15 mouse cellular contexts compared by ENCODE assay signal in genomic region chr19:6604702-6605101, GRCm38 (mm10).
A peak's percentile ranks its signal among the peaks of the same experiment; 100 is the strongest.
DNase-seq lines count a peak whose midpoint lies in the region; ATAC-seq and TF ChIP-seq lines count a peak whose summit lies in the region.
"Had no signal": no experiment of that assay in that cellular context is flagged by ENCODE, and none has a peak within 500 bp of the region (broad histone marks: within the 10 kb centered on the region; RNA-seq: fewer than 3 reads in every experiment).

No protein-coding gene starts in this region.

- no peaks in the 10 kb centered on the region for H3K36me3 ChIP-seq in kidney, adult 2 months (ENCODE audit: control insufficient read depth, insufficient read depth, low read length)
- H3K36me3 ChIP-seq: embryonic facial prominence, embryonic 13.5 days; limb, embryonic 12.5 days had no signal

- no peak for ATAC-seq in megakaryocyte progenitor cell, adult 5-6 weeks (replicated peaks; ENCODE audit: poor library complexity)
- ATAC-seq: hindbrain, postnatal 0 days had no signal

- DNase-seq in cerebellum, adult 18-20 months: peak; percentile 47 to 63
- DNase-seq in cerebellum, postnatal 14 days: no peak
- no peak for DNase-seq in kidney, adult 2 months
- DNase-seq in kidney, postnatal 25 days: no peak
- DNase-seq in thymus, postnatal 4 days: peak; percentile 41
- DNase-seq in thymus, postnatal 25 days: no peak
- no peak for DNase-seq in layer of hippocampus, adult 8-10 months (ENCODE audit: low spot score in 2 of 2)
- DNase-seq: gastrocnemius, postnatal 36 days; kidney, adult 9 months; right cerebral cortex, postnatal 14 days; thymus, adult 18-20 months had no signal

- TF ChIP-seq CTCF in kidney, adult 2 months (conservative IDR thresholded peaks at IDR 0.05; ENCODE audit: insufficient read depth, insufficient read length, low read depth, low read length): 0 out of 2 replicates have a peak, but pooled peaks have one; percentile 11

- WGBS in kidney, adult 2 months: 59% methylated on average over 8 of the region's 8 CpGs

- no peaks in the 10 kb centered on the region for H3K27me3 ChIP-seq in kidney, adult 2 months (replicated peaks; ENCODE audit: control insufficient read depth, insufficient read depth, low read length)

- peaks cover 8% of the 10 kb centered on the region; the same call in 1 of the 2 replicates for H3K4me1 ChIP-seq in kidney, adult 2 months (ENCODE audit: control insufficient read depth, insufficient read depth, low read length)
- H3K4me1 ChIP-seq: embryonic facial prominence, embryonic 13.5 days; limb, embryonic 12.5 days had no signal

- H3K27ac ChIP-seq in kidney, adult 2 months (ENCODE audit: insufficient read depth, low read depth, low read length): no peak overlapping the region
- H3K27ac ChIP-seq: embryonic facial prominence, embryonic 13.5 days; hindbrain, postnatal 0 days; limb, embryonic 12.5 days had no signal

- no peak overlapping the region for H3K4me3 ChIP-seq in kidney, adult 2 months (ENCODE audit: insufficient read depth, low read depth, low read length)
- H3K4me3 ChIP-seq: embryonic facial prominence, embryonic 13.5 days; limb, embryonic 12.5 days had no signal

- no peak for TF ChIP-seq POLR2A in kidney, adult 2 months (IDR thresholded peaks at IDR 0.05; ENCODE audit: low read depth, low read length)

Comparison
In these comparisons a context has a peak if more than half of its experiments do, and no peak if none do; other contexts are left out.
1. DNase-seq: peak in cerebellum, adult 18-20 months (2 of 2) and thymus, postnatal 4 days (single experiment); none in cerebellum, postnatal 14 days (0 of 2), kidney, adult 2 months (single experiment), kidney, postnatal 25 days (0 of 2), thymus, postnatal 25 days (single experiment) and layer of hippocampus, adult 8-10 months (0 of 2).